Mouse (Mus musculus) frontal cortex, postnatal 25 days (tissue): ENCODE measurements at regions not wholly inside any gene's neighbourhood (a gene's known extent, or its start where the extent isn't known, plus 50 kb on each side); places are given as distances from the start of the nearest gene placed in this dataset.
"Not testable (repeated sequence)": the region's sequence is repeated elsewhere in the genome, so short reads cannot be mapped to it uniquely, and the experiment has no call there.

Experiments
- DNase-seq, 2 experiments: peaks; one replicate each; pipeline ENCODE4 v3.0.0; 2022; ENCODE audit warnings: low spot score in 2 of 2

DNA sequence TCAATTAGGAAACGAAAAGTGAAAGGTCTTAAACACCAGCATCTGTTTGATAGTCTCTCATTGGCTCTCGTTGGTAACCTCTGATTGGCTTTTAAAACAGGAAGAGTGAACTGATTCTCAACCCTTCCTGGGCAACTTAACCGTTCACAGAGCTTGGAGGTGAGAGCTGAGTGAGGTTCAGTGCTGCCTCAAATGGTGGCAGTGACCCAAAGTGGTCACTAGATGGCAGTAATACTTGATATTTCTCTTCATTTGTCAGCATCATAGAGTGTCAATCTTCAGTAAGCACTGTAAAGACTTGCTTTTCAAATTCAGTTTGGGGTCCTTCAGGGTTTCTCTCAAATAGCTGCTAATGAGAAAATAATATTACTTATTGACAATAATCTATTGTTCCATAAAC lies 321.8 kb upstream of the Gdi2 start:
- DNase-seq: not testable (repeated sequence)

DNA sequence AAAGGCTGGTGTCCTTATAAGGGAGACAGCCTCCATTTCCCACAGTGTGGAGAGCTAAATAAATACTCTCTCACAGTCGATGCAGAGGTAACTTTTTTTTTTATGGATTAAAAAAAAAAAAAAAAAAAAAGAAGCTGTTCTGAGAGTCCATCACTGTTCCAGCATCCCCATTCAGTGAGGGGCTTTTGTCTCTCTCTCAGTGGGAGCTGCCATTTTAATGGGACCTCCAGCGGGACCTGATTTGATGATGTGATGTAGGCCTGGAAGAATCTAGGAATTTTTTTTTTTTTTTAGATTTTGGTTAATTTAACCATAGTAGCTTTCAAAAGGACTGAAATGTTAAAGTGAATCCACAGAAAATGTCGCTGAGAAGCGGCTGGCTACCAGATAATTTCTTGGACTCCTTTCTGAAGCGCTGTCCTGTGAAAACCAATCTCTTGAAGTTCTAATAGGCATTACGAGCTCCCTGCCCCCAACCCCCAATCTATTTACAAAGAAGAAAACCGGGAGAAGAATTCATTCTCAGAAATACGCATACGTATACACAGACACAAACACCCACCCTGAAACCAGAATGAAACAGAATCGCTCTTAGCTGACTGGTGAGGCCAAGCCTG lies 316.8 kb upstream of the Gdi2 start:
- DNase-seq: not testable (repeated sequence)

DNA sequence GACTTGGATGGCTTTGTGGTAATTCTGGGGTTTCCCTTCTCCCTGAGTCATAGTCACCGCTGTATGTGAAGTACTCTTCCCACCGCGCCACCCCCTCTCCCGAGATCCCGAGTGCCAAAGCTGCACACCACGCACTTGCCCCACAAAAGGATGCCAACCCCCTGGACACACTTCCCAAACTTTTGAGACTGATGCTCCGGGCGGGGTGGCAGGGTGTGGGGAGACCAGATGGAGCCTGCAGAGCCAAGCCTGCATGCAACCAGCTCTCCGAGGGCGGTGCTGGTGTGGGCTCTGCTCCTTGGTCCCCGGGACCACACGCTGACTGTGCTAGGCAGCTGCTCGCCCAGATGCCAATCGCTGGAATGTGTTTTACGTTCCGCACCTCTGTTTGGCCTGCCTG lies 316.2 kb upstream of the Gdi2 start:
- DNase-seq: peak; percentile 2 to 6

DNA sequence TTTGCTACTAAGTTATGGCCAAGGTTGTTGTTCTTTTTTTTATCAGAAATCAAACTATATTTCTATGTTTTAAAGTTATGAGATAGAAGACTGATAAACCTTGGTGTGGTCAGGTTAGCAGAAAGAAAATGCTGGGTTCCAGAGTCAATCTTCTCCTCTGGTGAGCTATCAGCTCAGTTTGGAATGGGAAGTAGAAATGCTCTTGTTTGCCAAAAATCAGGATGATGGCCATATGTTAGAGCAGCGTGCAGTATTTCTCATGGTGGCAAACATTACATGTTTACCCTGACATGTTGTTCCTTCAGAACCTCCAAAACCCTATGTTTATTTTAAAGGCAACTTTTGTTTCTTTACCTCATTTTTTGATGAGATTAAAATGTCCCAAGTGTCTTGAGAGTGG lies 279.5 kb upstream of the Gdi2 start:
- DNase-seq: no peak

DNA sequence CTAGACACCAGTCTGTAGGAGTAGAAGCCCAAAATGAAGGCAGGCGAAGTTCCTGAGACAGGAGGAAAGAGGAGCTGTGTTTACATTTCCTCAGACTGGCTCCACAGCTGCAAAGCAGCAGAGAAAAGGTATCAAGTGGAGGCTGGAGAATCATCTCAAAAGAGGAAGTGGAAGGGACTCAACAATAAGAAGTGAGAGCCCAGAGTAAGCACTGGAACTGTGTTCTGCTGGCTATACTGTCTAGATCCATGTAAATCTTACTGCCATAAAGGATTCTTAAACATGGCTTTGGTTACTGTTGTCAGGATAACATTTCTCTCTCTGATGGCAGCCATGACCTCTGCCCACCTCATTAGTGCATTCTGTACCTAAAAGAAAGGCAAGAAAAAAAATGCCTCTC lies 261.7 kb upstream of the Gdi2 start:
- not testable (repeated sequence) for DNase-seq
